Mouse (Mus musculus): ENCODE data around the gene Gm42715.

The Gm42715 gene

DNA sequence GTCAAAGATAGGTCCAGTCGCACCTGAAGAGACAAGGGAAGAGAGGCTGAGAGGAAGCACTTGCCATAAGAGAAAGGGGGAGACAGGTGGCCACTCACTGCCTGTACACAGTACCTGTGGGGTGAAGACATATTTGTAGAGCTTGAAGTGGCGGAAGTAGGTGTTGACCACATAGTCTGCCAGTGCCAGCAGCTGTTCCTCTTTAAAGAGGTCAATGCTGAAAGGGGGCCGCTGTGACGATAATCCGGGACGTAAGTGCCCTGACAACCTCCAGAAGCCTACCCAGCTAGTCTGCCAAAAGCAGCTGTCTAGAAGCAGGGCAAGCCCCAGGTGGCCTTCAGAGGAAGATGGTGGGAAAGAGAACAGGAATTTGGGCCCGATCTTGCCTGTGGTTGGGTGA is 65.6 kb downstream of the Gm42715 start:
- no peak for DNase-seq (ENCODE audit: low read depth, low spot score)

DNA sequence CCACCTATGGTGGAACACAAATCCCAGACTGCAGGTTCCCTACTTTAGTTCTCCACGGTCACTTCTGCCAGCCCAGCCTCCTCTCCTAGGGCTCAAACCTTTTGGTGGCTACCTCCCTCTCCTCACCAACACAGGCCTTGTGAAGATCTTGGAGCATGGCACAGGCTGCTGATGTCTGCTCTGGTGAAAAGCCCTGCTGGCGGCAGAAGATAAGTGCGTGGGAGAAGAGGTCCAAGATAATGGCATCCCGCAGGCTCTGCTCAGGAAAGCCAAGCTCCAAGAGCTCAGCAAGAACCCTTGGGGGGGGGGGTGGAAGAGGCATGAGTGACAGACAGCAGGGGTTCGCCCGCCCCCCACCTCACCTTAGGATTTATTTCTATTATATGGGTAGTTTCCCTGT is 66.8 kb downstream of the Gm42715 start:
- no peak for DNase-seq (ENCODE audit: low read depth, low spot score)

DNA sequence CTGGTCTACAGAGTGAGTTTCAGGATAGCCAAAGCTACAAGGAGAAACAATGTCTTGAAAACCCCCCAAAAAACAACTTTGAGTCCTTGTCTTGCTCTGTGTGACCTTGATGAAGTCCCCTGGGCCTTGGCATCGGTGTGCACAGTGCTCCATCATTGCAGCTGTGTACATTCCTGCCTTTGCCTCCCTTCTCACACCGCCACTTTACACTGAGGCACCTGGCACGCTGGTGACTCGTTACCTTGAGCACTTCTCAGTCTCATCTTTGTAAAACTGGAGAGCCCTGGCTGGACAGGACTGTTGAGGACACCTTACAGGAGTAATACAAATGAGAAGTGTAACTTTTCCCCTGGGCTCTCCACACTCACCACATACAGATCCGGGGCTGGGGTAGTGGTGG is 67.8 kb downstream of the Gm42715 start:
- DNase-seq (ENCODE audit: low read depth, low spot score): no peak

DNA sequence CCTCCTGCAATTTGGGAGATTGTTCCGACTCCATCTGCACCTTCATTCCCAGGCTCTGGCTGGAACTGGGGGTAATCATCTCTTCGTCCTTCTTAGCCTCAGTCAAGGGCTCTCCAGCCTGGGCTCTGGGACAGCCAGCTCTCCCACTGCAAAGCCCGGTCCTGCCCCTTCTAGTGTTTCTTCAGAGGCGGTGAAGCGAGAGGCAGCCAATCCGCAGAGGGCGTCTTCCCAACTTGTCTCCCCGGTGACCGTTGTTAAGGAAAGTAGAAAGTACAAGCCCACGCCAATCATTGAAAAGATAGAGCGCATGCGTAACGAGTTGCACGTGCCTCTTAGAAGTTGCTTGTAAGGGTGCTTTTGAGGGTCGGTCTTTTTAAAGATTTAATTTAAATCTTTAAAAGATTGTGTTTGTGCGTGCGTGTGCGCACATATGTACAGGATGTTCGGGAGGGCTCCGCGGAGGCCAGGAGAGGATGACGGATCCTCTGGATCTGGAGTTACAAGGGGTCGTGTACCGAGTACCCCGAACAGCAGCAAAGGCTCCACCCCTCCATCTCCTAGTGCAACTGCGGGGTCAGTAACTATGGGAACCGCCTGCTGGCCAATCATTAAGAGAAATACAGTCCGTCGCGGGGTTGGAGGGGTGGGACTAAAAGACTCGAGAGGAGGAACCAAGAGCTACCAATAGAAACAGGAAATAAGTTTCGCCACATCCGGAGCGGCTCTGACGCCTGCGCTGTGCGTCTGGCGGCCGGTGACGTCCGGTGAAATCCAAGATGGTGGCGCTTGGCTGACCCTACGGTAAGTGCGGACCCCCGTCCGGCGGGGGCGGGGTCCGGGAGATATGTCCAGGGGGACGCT is 68.9 kb downstream of the Gm42715 start, which contains the start of the genes Ccdc189 and Rnf40:
TSS of gene Ccdc189 (minus strand) at position 585 of the 861 bp plus-strand sequence.
TSS of gene Rnf40 (plus strand) at position 757 of the 861 bp plus-strand sequence.
- peak; percentile 98 for DNase-seq (ENCODE audit: low read depth, low spot score)

DNA sequence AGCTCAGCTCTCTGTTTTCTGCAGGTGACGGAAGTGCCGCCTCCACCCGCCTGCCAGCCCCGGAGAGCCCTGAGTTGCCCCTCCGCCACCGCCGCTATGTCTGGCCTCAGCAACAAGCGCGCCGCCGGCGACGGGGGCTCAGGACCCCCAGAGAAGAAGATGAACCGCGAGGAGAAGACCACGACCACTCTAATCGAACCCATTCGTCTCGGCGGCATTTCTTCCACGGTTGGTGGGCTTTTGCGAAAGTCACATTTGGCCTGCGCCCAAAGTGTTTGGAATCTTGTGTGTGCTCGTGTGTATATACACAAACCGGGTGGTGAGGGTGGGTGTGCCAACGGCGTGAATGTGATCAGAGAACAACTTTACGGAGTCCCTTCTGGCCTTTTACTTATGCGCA is 69.5 kb downstream of the Gm42715 start:
- DNase-seq (ENCODE audit: low read depth, low spot score): no peak

DNA sequence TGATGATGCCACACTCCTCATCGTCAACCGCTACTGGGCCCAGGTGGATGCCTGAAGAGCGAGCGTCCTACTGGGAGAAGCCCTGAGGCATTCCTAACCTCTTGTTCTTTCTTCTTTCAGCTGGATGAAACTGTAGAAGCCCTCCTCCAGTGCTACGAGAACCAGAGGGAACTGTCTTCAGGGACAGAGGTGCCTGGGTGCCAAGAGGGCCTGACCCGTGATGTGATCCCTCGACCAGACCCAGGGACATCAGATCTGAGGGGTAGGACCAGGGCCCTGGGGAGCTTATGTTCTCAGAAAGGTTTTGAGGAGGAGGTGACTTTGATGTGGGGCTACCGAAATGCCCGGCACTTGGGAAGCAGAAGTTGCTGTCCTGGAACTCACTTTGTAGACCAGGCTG is 70.3 kb downstream of the Gm42715 start:
- DNase-seq (ENCODE audit: low read depth, low spot score): no peak

DNA sequence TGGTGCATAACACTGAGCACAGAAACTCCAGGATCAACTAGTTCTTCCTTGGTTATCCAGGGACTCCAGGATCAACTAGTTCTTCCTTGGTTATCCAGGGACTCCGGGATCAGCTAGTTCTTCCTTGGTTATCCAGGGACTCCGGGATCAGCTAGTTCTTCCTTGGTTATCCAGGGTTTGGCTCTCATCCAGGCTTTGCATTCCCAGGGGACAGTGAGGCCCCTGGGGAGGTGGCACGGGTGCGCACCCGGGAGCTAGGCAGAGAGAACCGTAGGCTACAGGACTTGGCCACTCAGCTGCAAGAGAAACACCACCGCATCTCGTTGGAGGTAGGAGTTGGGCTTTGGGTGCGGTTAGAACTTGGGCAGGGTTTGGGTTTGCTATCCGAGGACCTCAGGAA is 71.7 kb downstream of the Gm42715 start:
- no peak for DNase-seq (ENCODE audit: low read depth, low spot score)

DNA sequence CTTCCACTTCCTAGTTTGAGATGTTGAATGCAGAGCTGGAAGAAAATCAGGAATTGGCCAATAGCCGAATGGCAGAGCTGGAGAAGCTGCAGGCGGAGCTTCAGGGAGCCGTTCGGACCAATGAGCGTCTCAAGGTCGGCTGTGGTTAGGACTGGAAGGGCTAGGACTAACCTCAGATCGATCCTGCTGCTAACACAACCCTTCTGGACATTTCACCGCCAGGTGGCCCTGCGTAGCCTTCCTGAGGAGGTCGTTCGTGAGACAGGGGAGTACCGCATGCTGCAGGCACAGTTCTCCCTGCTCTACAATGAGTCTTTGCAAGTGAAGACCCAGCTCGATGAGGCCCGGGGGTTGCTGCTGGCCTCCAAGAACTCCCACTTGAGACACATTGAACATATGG is 73.2 kb downstream of the Gm42715 start:
- DNase-seq (ENCODE audit: low read depth, low spot score): no peak

DNA sequence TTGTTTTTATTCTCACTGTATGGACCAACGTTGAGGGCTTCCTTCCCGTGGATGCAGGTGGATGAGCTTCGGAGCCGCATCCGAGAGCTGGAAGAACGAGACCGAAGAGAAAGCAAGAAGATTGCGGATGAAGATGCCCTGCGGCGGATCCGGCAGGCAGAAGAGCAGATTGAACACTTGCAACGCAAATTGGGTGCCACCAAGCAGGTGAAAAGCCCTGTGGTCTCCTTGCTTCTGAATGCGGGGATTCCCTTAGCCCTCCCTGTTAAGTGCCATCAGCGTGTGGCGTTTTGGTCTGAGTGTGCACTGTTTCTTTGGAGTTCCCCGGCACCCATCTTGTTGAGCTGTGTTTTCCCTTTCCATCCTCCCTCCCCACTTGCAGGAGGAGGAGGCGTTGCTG is 77.4 kb downstream of the Gm42715 start:
- DNase-seq (ENCODE audit: low read depth, low spot score): no peak

DNA sequence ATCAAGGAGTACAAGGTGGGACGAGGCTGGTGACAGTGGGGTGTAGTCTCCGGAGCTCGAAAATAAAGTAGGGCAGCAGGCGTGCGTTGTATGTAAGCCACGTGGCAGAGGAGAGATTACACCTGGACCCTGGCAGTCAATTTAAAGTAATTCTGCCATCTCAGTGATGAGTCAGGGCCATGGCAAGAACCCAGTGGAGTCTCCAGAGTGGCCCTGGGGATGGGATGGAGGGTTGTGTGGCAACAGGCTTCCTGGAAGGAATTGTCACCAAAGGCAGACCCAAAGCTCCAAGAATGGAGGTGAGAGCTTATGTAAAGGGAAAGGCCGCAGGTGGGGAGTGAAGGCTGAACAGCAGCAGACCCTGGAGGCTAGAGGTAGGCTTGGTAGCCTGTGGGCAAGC is 81.2 kb downstream of the Gm42715 start:
- DNase-seq (ENCODE audit: low read depth, low spot score): no peak

DNA sequence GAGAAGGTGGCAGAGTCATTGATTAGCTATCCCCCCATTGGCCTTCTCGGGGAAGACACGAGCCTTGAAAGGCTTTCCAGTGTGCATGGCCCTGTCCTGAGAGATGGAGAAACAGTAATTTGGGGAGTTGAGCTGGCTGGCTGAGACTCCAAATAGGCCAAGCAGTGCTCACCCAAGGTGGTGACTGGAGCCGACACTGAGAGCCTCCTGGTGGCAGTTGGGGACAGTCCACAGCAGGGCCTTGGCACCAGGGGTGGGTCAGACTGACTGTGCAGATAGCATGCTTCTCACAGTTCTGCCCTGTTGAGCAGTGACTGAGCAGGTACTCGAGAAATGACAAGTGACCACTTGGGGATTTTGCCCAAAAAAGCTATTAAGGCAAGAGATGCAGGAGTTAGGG is 82.4 kb downstream of the Gm42715 start:
- DNase-seq (ENCODE audit: low read depth, low spot score): no peak

DNA sequence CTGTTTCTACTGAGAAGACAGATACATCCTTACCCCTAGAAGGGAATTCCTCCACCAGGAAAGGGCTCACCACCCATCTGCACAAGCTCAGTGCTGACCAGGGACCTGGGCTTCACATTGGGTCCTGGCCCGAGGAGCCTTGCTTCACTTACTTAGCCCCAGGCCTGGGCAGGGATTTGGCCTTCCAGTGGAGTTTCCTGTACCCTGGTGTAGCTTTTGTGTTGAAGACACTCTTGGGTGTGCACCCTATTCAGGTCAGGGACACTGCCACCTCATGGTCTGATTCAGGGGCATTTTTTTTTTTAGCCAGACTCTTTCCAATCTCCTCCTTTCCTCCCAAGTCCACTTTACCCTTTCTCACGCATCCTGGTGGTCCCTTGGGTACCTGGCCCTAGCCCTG is 83.5 kb downstream of the Gm42715 start:
- DNase-seq (ENCODE audit: low read depth, low spot score): no peak

DNA sequence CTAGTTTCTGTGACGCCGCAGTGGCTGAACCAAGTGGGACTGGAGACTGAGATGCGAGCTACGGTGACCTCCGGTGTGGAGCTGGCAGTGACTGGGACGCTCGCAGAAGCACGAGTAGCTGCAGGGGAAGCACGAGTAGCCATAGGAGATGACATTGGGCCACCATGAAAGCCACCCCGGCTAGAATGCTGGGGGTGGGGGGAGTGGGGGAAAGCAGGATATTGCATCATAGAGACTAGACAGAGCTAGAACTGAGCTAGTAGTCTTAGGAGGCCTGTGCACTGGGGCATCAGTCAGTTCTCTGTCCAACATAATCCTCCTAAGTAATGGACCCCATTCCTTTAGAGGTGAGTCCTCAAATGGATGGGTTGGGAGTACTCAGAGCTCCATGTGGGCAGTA is 84.9 kb downstream of the Gm42715 start:
- no peak for DNase-seq (ENCODE audit: low read depth, low spot score)

DNA sequence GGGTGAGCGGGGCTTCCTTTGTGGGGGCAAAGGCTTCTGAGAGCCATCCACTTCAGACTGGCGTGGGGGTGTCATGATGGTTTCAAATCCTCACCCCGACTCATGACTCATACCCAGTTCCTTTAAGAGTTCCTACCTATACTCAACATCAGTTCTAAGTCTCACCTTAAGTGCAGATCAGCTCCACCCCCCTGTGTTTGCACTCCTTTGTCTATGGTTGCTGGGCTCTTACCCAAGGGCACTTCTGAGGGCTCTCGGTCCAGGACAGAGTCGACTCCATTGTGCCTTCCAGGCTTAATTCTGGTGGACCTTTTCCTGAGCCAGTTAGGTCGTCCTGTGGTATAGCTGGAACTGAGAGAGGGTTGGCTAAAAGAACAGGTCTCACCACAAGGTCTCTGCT is 87.8 kb downstream of the Gm42715 start:
- no peak for DNase-seq (ENCODE audit: low read depth, low spot score)

DNA sequence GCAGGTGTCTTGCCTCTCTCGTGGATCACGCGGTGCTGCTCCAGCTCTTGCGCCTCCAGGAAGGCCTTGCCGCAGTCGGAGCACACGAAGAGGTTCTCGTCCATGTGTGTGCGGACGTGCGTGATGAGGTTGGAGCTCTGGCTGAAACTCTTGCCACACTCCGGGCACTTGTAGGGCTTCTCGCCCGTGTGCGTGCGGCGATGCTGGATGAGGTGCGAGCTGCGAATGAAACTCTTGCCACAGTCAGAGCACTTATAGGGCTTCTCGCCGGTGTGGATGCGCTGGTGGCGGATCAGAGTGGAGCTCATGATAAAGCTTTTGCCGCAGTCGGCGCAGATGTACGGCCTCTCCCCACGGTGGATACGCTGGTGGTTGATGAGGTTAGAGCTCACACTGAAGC is 91.6 kb downstream of the Gm42715 start:
- no peak for DNase-seq (ENCODE audit: low read depth, low spot score)

DNA sequence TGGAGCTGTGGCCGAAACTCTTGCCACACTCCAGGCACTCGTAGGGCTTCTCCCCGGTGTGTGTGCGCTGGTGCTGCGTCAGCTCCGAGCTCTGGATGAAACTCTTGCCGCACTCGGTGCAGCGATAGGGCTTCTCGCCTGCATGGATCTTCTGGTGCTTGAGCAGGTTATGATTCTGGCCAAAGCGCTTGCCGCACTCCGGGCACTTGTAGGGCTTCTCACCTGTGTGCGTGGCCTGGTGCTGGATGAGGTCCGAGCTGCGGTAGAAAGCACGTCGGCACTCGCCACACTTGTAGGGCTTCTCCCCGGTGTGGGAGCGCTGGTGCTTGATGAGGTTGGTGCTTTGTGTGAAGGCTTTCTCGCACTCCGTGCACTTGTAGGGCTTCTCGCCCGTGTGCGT is 92.2 kb downstream of the Gm42715 start:
- no peak for DNase-seq (ENCODE audit: low read depth, low spot score)

DNA sequence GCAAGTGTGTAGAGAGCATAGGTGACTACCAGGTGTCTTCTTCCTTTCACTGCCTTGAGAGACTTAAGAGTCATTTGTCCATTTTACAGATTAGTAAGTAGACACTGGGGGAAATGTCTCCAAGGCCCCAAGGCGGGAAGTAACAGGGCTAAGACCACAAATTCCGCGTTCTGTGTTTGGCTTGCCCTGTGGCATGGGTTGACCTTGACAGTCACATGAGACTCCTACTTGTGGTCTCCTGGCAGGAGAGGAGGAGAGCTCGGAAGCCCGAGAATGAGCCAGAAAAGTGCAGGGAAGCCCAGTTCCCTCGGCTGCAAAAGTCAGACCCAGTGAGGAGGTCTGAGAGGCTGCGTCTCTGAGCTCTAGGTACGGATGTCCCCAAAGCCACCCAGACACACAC is 94.1 kb downstream of the Gm42715 start:
- no peak for DNase-seq (ENCODE audit: low read depth, low spot score)

DNA sequence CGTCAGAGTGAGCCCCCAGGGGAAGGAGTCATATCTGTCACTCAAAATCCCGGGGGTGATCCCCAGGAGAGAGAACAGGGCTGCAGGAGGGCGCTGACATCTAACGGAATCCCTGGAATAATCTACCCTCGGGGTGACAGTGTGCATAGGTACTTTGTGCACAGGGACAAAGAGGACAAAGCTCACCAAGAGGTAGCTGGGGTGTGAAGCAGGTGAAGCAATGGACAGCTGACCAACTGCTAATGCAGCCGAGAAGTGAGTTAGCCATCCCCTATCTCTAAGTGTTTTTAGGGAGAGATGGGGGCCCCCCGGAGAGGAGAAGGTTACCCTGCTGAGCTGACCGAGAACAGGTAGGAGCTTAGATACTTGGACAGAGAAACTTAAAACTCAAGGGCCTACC is 94.7 kb downstream of the Gm42715 start:
- no peak for DNase-seq (ENCODE audit: low read depth, low spot score)

DNA sequence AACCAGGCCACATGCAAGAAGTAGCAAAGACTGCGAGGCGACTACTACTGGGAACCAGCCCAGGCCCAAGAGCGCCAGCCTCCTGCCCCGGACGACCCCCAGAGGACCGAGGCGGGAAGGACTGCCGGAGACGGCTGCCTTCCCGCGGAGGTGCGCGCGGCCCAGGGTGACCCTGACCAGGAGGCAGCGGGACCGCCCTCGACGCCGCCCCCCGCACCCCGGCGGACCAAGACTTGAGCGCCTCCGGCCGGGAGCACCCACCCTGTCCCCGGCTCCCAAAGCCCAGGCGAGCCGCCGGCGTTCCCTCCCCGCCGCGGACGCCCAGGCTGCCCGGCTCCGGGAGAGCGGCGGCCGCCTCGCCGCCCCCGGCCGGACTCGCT is 95.1 kb downstream of the Gm42715 start:
- DNase-seq (ENCODE audit: low read depth, low spot score): peak; percentile 54

DNA sequence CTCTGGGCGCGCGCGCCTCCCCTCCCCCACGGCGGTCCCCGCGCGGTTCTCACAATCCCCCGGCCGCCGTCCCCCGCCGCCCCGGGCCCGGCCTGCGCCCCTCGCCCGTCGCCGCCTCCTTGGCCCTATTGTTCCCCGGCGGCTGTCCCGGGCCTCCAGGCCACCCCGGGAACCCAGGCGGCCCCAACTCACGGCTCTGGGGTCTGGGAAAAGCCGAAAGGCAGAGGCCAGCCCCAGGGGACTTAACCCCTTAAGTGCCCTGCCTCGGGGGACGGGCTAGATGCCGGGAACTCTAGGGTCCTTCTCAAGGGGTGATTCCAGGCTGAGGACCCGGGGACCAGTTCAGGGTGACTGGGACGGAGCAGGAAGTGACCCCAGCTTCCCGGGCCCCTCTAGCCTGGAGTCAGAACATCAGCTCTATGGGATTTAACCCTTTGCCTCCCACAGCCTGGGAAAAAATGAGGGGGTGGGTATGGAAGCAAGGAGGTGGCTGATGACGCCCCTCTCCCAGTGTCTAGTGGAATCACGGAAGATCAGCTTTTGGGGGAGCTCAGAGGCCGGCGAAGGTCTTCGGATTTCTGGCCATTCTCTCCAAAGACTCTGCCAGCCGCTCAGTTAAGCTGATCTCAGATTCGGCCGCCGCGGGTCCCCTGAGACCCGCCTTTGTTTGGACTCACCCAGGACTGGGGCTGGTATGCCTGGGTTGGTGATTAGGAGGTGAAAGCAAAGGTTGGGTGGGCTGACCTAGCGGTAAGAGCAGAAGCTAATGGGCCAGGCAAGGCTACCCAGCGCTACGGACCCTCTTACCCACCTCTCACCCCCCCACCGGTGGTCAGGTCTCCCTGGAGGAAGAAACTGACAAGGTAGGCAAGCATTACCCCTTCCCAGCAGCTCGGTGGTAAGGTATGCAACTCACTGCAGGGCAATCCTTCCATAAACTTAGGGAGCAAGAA is 95.8 kb downstream of the Gm42715 start, which contains the start of gene Zfp629:
TSS of gene Zfp629 (minus strand) at position 907 of the 953 bp plus-strand sequence.
- peak; percentile 91 for DNase-seq (ENCODE audit: low read depth, low spot score)

DNA sequence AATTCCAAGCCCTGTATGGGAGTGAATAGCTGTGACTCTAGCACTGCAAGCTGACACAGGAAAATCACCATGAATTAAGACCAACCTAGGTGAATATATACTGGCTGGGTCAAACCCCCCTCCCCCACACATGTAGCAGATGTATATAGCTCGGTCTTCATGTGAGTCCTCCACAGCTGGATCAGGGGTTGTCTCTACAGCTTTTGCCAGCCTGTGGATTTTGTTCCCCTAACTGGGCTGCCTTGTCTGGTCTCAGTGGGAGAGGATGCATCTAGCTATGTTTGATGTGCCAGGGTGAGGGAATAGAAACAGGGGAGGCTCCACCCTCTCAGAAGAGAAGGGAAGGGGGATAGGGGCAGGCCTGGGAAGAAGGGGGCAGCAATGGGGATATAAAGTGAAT is 97.0 kb downstream of the Gm42715 start:
- no peak for DNase-seq (ENCODE audit: low read depth, low spot score)

Measured in mesoderm, embryonic 11.5 days (tissue).